Mouse (Mus musculus) erythroblast, embryonic 14.5 days (primary cell): ENCODE measurements around the gene Hcfc2.

Experiments
- GATA1 ChIP-seq: IDR thresholded peaks from 2 replicates; pipeline ENCODE4 v1.6.1; 2012; ENCODE audit warnings: low read length, inconsistent platforms, mixed read lengths
- TAL1 ChIP-seq: IDR thresholded peaks from 3 replicates; pipeline ENCODE4 v1.6.1; 2012; ENCODE audit warnings: low read length, inconsistent platforms, mixed read lengths

DNA sequence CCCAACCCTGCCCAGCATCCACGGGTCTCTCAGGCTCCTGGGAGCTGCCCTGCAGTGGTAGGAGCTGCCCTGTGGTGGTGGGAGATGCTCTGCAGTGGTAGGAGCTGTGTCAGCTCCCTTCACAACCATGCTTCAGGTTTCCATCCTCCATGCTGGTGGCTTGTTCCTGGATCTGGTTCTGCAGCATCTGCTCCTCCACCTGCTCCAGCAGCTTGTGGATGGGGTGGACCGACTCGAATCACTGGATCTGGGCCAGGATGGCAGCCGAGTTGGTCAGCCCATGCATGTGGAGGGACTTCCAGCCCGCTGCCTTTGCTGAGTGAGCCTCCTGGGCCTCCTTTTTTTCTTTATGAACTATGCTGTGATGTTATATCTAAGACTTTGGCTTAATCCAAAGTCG lies 19.0 kb upstream of the Hcfc2 start:
- TF ChIP-seq TAL1 (no peak), GATA1 (no peak)
